Mouse (Mus musculus) E14TG2a.4 (cell line): ENCODE data around the gene Donson.

ENCODE experiments used
- H3K27me3 ChIP-seq: 2 replicates; pipeline ENCODE4 v1.6.1; 2014; ENCODE audit warnings: low read length, control low read depth; ENCODE audit not compliant: insufficient read depth
- H3K36me3 ChIP-seq: 2 replicates; pipeline ENCODE4 v1.6.1; 2014; ENCODE audit warnings: low read length, control low read depth; ENCODE audit not compliant: insufficient read depth
- H3K4me1 ChIP-seq: replicated peaks from 2 replicates; pipeline ENCODE4 v1.6.1; 2014; ENCODE audit warnings: low read depth, low read length, control low read depth
- H3K4me3 ChIP-seq: replicated peaks from 2 replicates; pipeline ENCODE4 v1.5.1; 2014; ENCODE audit warnings: mild to moderate bottlenecking, low read length
- H3K9me3 ChIP-seq: 2 replicates; pipeline ENCODE4 v1.6.1; 2014; ENCODE audit warnings: low read length, control low read depth
- CTCF ChIP-seq: conservative IDR thresholded peaks from 2 replicates; pipeline ENCODE4 v1.5.1; 2014; ENCODE audit warnings: low read length
- NANOG ChIP-seq: IDR thresholded peaks from 2 replicates; pipeline ENCODE4 v1.6.1; 2014; ENCODE audit warnings: borderline replicate concordance, low read length, mixed read lengths
- POU5F1 ChIP-seq: IDR thresholded peaks from 2 replicates; pipeline ENCODE4 v1.6.1; 2014; ENCODE audit warnings: low read length, borderline replicate concordance

Gene Donson

GRCm38 (mm10) chr16:91678147-91678911, 10.2 kb downstream of the Donson start:
- Histone ChIP-seq H3K4me1 (peaks cover 6% of the 10 kb centered on the region; the same call in 1 of the 2 replicates), H3K36me3 (peaks cover 98% of the 10 kb centered on the region), H3K27me3 (no peaks in the 10 kb centered on the region), H3K4me3 (no peak overlapping the region), H3K9me3 (no peaks in the 10 kb centered on the region)
- TF ChIP-seq NANOG (no peak), CTCF (no peak), POU5F1 (no peak)

- TF ChIP-seq CTCF (no peak), POU5F1 (no peak), NANOG (no peak)
- Histone ChIP-seq H3K36me3 (peaks cover 100% of the 10 kb centered on the region), H3K27me3 (no peaks in the 10 kb centered on the region), H3K9me3 (no peaks in the 10 kb centered on the region), H3K4me1 (peaks cover 6% of the 10 kb centered on the region; the same call in 1 of the 2 replicates), H3K4me3 (no peak overlapping the region)
These were observed 14.1 kb downstream of the Donson start for GRCm38 (mm10) chr16:91674500-91674899.

GRCm38 (mm10) chr16:91663795-91664194, 24.8 kb downstream of the Donson start:
- Histone ChIP-seq H3K9me3 (no peaks in the 10 kb centered on the region), H3K36me3 (peaks cover 99% of the 10 kb centered on the region), H3K4me1 (peaks cover 31% of the 10 kb centered on the region), H3K4me3 (no peak overlapping the region), H3K27me3 (no peaks in the 10 kb centered on the region)
- TF ChIP-seq POU5F1 (no peak), CTCF (no peak), NANOG (no peak)

GRCm38 (mm10) chr16:91662336-91662735, 26.2 kb downstream of the Donson start:
- H3K4me3 ChIP-seq, result no peak overlapping the region
- H3K27me3 ChIP-seq, result no peaks in the 10 kb centered on the region
- H3K4me1 ChIP-seq, result peaks cover 39% of the 10 kb centered on the region
- no peaks in the 10 kb centered on the region for H3K9me3 ChIP-seq
- TF ChIP-seq POU5F1, result no peak
- TF ChIP-seq NANOG, result no peak
- no peak for TF ChIP-seq CTCF
- peaks cover 100% of the 10 kb centered on the region for H3K36me3 ChIP-seq

GRCm38 (mm10) chr16:91661397-91661796, 27.2 kb downstream of the Donson start:
- H3K27me3 ChIP-seq, result no peaks in the 10 kb centered on the region

GRCm38 (mm10) chr16:91659798-91660197, 28.8 kb downstream of the Donson start:
- Histone ChIP-seq H3K27me3 (no peaks in the 10 kb centered on the region), H3K4me3 (peak overlapping the region; percentile 45), H3K9me3 (no peaks in the 10 kb centered on the region), H3K36me3 (peaks cover 100% of the 10 kb centered on the region), H3K4me1 (peaks cover 51% of the 10 kb centered on the region)
- TF ChIP-seq POU5F1, result no peak

More at GRCm38 (mm10) chr16:91661397-91661796, 27.2 kb downstream of the Donson start:
- Histone ChIP-seq H3K36me3 (peaks cover 100% of the 10 kb centered on the region), H3K9me3 (no peaks in the 10 kb centered on the region), H3K4me3 (no peak overlapping the region), H3K4me1 (peaks cover 39% of the 10 kb centered on the region)
- TF ChIP-seq NANOG (peak; percentile 56; the same call in 1 of the 2 replicates), POU5F1 (no peak)

- Histone ChIP-seq H3K9me3 (no peaks in the 10 kb centered on the region), H3K4me1 (peaks cover 53% of the 10 kb centered on the region), H3K4me3 (no peak overlapping the region), H3K36me3 (peaks cover 100% of the 10 kb centered on the region), H3K27me3 (no peaks in the 10 kb centered on the region)
- TF ChIP-seq CTCF, result no peak
- no peak for TF ChIP-seq NANOG
These were observed 30.1 kb downstream of the Donson start for GRCm38 (mm10) chr16:91658471-91658870.

- TF ChIP-seq CTCF (no peak), POU5F1 (no peak), NANOG (no peak)
- Histone ChIP-seq H3K4me1 (peaks cover 56% of the 10 kb centered on the region), H3K36me3 (peaks cover 100% of the 10 kb centered on the region), H3K9me3 (no peaks in the 10 kb centered on the region), H3K4me3 (no peak overlapping the region), H3K27me3 (no peaks in the 10 kb centered on the region)
These were observed 31.3 kb downstream of the Donson start for GRCm38 (mm10) chr16:91657285-91657684.

GRCm38 (mm10) chr16:91655285-91655684, 33.3 kb downstream of the Donson start:
- Histone ChIP-seq H3K36me3 (peaks cover 96% of the 10 kb centered on the region), H3K4me1 (peaks cover 57% of the 10 kb centered on the region), H3K27me3 (no peaks in the 10 kb centered on the region), H3K4me3 (no peak overlapping the region), H3K9me3 (no peaks in the 10 kb centered on the region)
- TF ChIP-seq POU5F1 (no peak), NANOG (no peak), CTCF (no peak)
